Mouse (Mus musculus): ENCODE results near the gene Lama5. TPM values are rescaled to one million over a fixed set of nuclear protein-coding genes. Genes with fewer than 3 reads are reported as not detected.
"Not testable (repeated sequence)": the region's sequence is repeated elsewhere in the genome, so short reads cannot be mapped to it uniquely, and the experiment has no call there.

Gene Lama5
- polyA plus RNA-seq, 1 experiment from 2014 or later, result 3.5 TPM

DNA sequence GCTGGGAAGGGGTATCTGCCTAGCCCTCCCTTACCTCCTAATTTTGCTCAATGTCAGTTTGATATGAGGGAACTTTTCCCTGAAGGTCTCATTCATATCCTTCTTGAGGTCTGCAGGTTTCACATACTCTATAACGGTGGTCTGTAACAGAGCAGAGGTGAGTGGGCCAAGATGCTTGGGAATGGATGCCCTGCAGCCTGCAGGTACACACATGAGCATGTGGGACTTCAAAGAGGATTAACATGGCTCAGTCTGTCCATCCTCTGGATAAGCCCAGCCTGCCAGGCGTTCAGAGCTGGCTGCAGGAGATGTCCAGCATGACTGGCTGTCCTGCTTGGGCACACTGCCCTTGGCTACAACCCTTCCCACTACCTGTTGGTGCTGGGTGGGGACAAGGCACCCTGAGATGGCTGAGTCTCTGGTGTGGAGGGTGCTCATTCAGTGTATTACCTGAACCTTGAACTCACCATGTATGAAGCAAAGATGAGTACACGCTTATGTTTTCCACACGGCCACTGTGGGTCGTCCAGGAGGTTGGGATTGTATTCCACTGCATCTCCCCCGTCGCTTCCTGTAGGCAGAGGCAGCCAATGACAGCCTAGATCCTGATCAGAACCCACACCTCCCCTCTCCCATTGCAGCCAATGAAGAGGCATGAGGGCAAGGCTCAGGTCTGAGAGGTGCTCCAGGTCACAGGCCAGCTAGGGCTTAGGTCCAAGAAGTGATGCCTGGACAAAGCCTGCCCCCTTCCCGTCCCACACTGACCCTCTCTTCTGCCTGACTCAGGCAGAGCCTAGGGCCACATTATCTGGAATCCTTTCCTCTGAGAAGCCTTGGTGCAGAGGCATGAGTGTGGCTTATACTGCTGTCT, 35.2 kb upstream of the Lama5 start:
- Histone ChIP-seq H3K4me1 (replicated peaks) (peaks cover 19% of the 10 kb centered on the region), H3K27ac (replicated peaks) (no peak overlapping the region), H3K27me3 (no peaks in the 10 kb centered on the region), H3K9me3 (no peaks in the 10 kb centered on the region), H3K4me3 (no peak overlapping the region), H3K36me3 (peaks cover 42% of the 10 kb centered on the region), H3K4me2 (no peak overlapping the region), H3K9ac (no peak overlapping the region)
- ATAC-seq (ENCODE audit: low FRiP score, low read depth), result no peak
- WGBS, result 68% methylated on average over 8 of the region's 8 CpGs

DNA sequence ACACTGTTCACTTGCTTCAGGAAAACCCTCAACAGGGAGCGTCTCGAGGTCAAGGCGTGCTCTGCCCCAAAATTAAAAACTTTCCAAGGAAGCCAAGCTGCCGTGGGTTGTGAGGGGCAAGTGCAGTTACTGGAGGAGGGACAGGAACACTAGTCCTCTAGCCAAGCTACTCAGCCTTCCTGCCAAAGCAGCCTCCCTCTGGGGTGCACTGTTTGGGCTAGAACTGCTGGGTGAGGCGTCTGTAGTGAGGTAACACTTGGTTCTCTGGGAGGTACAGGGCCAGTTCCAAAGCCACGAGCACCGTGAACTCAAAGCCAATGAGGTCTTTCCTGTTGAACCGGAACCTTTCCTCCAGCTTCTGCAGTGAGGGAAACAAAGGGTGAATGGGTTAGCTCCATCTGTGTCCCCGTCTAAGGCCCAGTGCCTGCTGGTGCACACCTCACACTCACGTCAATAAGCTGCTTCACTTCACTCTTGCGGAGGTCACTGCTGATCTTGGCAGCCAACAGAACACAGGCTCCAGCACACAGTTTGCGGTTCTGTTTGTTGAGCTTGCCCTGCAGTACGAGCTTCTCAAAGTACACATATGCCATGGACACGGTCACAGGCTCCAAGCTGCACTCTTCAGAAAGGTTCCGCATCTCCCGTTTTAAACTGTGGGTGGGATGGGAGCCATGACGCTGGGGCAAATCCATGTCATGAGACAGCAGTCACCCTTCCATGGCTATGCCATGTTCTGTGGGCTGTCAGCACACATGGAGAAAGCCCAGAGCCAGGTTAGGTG, 34.4 kb upstream of the Lama5 start:
- H3K9ac ChIP-seq; H3K27me3 ChIP-seq; H3K4me3 ChIP-seq; H3K27ac ChIP-seq (replicated peaks); H3K9me3 ChIP-seq; ATAC-seq (ENCODE audit: low FRiP score, low read depth); H3K4me2 ChIP-seq: not testable (repeated sequence)
- Histone ChIP-seq H3K36me3 (peaks cover 42% of the 10 kb centered on the region), H3K4me1 (replicated peaks) (peaks cover 23% of the 10 kb centered on the region)
- WGBS, result 73% methylated on average over 17 of the region's 17 CpGs

DNA sequence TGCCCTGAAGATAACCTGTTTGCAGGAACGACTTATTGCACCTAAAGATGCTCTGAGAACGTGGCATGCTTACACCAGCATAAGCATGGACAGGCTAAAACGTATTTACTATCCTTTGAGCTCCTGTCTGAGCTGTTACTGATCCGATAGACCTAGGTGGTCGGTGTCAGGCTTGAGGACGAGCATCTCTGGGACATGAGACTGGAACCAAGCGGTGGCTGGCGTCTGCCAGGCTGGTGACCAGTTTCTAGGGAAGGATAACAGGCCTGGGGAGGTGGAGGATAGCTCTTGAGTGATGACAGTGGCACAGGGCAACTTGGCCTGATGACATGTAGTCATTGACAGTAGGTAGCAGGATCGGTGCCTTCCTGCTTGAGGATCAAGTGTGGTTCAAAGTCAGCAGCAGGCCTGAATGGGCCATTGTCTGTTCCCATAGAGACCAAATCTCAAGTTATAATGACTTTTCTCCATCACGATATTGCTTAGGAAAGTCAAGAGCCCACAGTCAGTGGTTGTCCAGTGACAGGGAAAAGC, 33.4 kb upstream of the Lama5 start:
- not testable (repeated sequence) for ATAC-seq (ENCODE audit: low FRiP score, low read depth); H3K27me3 ChIP-seq; H3K9me3 ChIP-seq; H3K4me3 ChIP-seq; H3K4me2 ChIP-seq; H3K9ac ChIP-seq; H3K27ac ChIP-seq (replicated peaks)
- Histone ChIP-seq H3K4me1 (replicated peaks) (peaks cover 23% of the 10 kb centered on the region), H3K36me3 (peaks cover 40% of the 10 kb centered on the region)
- WGBS, result 78% methylated on average over 10 of the region's 10 CpGs

DNA sequence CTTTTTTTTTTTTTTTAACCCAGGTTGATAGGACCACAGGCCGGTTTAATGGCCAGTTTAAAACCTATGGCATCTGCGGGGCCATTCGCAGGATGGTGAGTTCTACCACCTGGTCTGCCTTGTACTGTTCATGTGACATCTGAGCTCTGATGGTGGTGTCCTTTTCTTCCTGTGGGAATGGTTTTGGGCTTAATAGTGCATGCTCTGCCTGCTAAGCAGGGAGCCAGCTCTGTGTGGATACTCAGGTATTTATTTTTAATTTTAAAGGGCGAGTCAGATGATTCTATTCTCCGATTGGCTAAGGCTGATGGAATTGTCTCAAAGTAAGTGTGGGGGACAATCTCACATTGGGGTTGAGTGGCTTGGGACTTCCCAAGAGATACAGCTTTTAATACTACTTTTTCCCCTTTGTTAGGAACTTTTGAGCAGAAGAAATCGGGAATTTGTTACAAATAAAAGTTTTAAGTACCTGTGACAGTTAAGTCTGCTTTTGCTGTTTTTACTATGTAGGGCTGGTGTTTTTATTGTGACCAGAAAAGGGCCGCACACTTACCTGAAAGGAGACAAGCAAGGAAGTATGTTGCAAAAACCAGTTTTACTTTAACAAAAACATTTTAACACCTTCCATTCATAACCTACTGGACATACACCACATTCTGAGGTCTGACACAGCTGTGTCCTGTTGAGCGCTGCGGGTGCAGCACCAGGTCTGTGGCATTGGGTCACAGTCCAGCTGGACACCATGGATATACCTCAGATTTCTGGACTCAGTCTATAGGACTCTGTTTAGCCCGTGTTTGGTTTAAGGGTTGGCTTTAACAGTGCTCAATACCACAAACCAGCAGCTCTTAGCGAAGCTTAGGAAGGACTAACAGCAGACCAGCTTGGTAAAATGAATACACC, 32.6 kb upstream of the Lama5 start:
- Histone ChIP-seq H3K4me3 (peak overlapping the region; percentile 60), H3K9ac (peak overlapping the region; percentile 68), H3K36me3 (peaks cover 40% of the 10 kb centered on the region), H3K27ac (replicated peaks) (peak overlapping the region; percentile 90), H3K4me2 (peak overlapping the region; percentile 72), H3K27me3 (no peaks in the 10 kb centered on the region), H3K4me1 (replicated peaks) (peaks cover 23% of the 10 kb centered on the region), H3K9me3 (no peaks in the 10 kb centered on the region)
- no peak for ATAC-seq (ENCODE audit: low FRiP score, low read depth)
- 59% methylated on average over 11 of the region's 11 CpGs for WGBS

DNA sequence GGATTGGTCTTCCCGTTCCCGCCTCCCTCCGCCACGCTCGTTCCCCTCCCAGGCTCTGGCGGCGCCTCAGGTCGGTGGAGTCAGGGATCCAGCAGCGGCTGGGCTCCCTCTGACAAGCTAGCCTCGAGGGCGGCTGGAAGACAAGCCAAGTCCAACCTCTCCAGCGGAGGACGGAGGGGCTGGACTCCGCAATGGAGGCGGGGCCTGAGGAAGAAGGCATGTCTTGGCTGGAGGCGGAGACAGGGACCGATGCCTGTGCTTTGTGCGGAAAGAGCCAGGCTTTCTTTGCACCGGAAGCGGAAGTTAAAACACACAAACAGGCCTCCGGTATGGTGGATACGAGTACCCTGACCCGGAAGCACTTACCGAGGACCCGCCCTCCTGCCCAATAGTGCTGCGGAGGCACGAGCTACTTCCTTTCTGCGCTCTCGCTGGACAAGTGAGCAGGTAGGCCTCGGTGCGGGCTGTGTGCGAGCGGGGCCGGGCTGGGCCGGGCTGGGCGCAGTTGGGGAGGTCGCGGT, 31.4 kb upstream of the Lama5 start, which contains the start of gene Rps21:
Gene Rps21, plus strand, starts transcription at position 377 of the 521 bp plus-strand sequence.
- Histone ChIP-seq H3K4me2 (peak within 1 kb of the TSS; percentile 72), H3K4me3 (peak within 1 kb of the TSS; percentile 60), H3K27me3 (no peaks in the 10 kb centered on the region), H3K36me3 (peaks cover 30% of the 10 kb centered on the region; the same call in 1 of the 2 replicates), H3K4me1 (replicated peaks) (peaks cover 23% of the 10 kb centered on the region), H3K9ac (peak within 1 kb of the TSS; percentile 68), H3K27ac (replicated peaks) (peak within 1 kb of the TSS; percentile 90), H3K9me3 (no peaks in the 10 kb centered on the region)
- WGBS, result 0% methylated on average over 38 of the region's 38 CpGs
- peak; percentile 97 for ATAC-seq (ENCODE audit: low FRiP score, low read depth)

DNA sequence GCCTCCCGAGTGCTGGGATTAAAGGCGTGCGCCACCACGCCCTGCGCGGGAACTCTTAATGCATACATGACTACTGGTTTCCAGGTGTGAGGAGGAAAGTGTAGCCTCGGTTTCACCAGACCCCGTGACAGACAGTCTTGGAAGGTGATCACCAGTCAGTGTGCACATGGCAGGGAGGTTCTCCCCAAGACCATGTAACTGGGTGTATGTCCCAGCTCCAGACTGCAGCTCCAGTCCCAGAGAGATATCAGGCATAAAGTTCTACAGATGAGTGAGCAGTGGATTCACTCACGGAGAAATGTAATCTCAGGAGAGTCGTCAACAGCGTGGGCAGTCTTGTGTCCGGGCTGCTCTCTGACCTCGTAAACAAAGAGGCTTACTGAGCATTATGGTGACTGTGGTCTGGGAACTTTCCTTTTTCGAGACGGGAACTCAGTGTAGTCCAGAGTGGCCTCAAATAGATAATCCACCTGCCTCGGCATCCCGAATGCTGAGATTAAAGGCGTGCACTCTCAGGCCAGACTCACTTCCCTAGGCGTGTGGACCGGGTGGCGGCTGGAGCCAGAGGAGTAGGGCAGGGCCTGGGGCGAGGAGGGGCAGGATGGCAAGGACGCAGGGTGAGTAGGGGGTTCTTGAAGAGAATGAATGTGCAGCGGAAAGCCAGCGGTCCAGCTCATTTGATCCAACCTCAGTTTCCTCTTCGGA, 30.8 kb upstream of the Lama5 start:
- Histone ChIP-seq H3K9me3 (no peaks in the 10 kb centered on the region), H3K36me3 (peaks cover 24% of the 10 kb centered on the region; the same call in 1 of the 2 replicates), H3K4me3 (peak overlapping the region; percentile 60), H3K9ac (peak overlapping the region; percentile 66), H3K27me3 (no peaks in the 10 kb centered on the region), H3K4me2 (peak overlapping the region; percentile 69), H3K4me1 (replicated peaks) (peaks cover 24% of the 10 kb centered on the region), H3K27ac (replicated peaks) (peak overlapping the region; percentile 90)
- WGBS, result 27% methylated on average over 26 of the region's 26 CpGs
- peak; percentile 58 for ATAC-seq (ENCODE audit: low FRiP score, low read depth)

DNA sequence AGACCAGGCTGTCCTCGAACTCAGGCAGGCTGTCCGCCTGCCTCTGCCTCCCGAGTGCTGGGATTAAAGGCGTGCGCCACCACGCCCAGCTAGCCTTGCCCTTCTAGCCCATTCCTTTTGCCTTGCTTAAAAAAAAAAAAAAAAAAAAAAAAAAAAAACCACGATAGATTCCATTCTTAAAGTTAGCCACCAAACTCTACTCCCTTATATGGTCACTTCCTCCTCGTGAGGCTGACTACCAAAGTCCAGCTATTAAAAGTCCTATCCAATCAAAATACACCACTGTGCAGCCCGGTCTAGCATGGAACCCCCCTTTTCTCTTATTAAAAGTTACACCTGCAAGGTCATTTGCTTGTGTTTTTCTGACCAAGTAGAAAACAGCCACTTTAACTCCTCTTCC, 30.0 kb upstream of the Lama5 start:
- Histone ChIP-seq H3K36me3 (peaks cover 17% of the 10 kb centered on the region; the same call in 1 of the 2 replicates), H3K4me2 (peak overlapping the region; percentile 69), H3K9me3 (no peaks in the 10 kb centered on the region), H3K27ac (replicated peaks) (no peak overlapping the region), H3K9ac (no peak overlapping the region), H3K27me3 (no peaks in the 10 kb centered on the region), H3K4me3 (no peak overlapping the region), H3K4me1 (replicated peaks) (peaks cover 30% of the 10 kb centered on the region)
- ATAC-seq (ENCODE audit: low FRiP score, low read depth), result no peak
- WGBS, result 94% methylated on average over 9 of the region's 9 CpGs

DNA sequence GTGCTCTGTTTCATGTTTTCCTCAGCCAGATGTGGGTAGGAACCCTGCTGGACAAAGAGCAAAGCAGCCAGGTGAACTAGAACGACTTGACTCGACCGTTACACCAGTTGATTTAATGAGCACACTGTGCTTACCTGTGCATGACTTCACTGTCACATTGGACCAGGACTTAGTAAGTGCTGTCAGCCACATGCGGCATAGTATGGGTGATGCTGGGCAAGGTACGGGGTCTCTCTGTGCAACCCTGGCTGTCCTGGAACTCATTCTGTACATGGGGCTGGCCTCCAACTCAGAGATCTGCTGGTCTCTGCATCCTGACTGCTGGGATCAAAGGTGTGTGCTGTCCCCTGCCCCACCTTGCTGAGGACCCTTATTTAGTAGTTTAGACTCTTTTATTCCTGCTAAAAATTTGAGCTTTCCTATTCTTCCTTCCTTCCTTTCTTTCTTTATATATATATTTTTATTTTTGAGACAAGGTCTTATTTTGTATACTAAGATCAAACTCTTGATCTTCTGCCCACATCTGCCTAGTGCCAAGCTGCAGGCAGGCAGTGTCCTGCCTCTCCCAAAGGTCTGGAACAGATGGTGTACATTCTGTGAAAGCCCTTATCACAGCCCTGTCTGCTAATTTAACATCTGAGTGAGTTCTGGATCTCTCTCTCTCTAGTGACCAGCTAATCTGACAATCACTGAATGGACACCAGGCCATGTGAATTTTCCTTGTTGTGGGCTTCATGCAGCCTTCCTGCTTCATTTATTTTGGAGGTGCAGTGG, 29.0 kb upstream of the Lama5 start:
- Histone ChIP-seq H3K4me2 (no peak overlapping the region), H3K4me3 (no peak overlapping the region), H3K9me3 (no peaks in the 10 kb centered on the region), H3K36me3 (peaks cover 11% of the 10 kb centered on the region; the same call in 1 of the 2 replicates), H3K27me3 (no peaks in the 10 kb centered on the region), H3K27ac (replicated peaks) (no peak overlapping the region), H3K4me1 (replicated peaks) (peaks cover 30% of the 10 kb centered on the region), H3K9ac (no peak overlapping the region)
- 91% methylated on average over 5 of the region's 5 CpGs for WGBS
- ATAC-seq (ENCODE audit: low FRiP score, low read depth), result no peak

DNA sequence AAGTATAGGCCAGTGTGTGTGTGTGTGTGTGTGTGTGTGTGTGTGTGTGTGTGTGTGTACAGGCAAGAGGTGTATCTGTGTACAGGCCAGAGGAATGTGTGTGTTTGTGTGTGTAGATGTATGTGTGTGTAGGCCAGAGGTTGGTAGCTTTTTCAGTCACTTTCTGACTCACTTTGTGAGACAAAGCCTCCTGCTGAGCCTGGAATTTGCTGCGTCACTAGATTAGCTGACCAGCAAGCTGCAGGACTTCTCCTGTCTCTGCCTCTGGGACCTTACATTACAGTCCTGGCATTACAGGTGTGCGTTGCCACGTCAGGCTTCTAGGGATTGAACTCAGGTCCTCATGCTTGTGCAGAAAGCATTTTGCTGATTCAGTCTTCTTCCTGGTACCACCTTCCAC, 26.2 kb upstream of the Lama5 start:
- peak; percentile 16; the same call in 1 of the 2 replicates for ATAC-seq (ENCODE audit: low FRiP score, low read depth)
- H3K27me3 ChIP-seq, result no peaks in the 10 kb centered on the region
- H3K9ac ChIP-seq, result no peak overlapping the region
- H3K27ac ChIP-seq (replicated peaks), result no peak overlapping the region
- H3K9me3 ChIP-seq, result no peaks in the 10 kb centered on the region
- H3K36me3 ChIP-seq, result no peaks in the 10 kb centered on the region
- H3K4me1 ChIP-seq (replicated peaks), result peaks cover 18% of the 10 kb centered on the region
- WGBS, result 34% methylated on average over 3 of the region's 3 CpGs
- no peak overlapping the region for H3K4me2 ChIP-seq
- no peak overlapping the region for H3K4me3 ChIP-seq

DNA sequence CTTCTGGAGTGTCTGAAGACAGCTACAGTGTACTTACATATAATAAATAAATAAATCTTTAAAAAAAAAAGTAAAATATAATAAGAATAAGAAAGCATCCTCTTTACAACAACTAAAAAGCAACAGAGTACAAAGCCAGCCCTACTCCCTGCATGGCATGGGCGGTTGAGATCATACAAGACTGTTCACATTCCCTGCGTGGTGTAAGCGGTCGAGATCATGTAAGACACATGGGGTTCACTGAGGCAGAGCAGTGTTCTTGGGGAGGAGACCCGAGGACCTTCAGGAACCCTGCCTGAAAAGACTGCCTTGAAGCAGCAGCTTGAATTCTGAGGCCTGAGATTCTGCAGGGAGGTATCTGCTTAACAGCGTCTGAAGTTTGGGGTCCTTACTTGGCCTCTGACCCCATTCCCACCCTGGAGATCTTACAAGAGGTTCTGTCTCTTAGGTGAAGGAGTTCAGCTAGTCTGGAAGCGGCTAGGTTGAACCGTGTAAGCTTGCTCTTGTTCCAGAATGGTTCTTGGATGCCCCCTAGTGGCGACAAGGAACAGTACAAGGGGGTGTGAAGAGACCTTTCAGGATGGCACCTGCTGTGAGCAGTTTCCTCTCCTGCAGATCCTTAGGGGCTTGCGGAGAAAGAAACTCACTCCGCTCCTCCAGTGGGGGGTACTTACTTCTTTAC, 25.4 kb upstream of the Lama5 start:
- no peak overlapping the region for H3K27ac ChIP-seq (replicated peaks)
- H3K4me2 ChIP-seq, result no peak overlapping the region
- peak; percentile 83 for ATAC-seq (ENCODE audit: low FRiP score, low read depth)
- H3K9ac ChIP-seq, result no peak overlapping the region
- no peak overlapping the region for H3K4me3 ChIP-seq
- H3K27me3 ChIP-seq, result no peaks in the 10 kb centered on the region
- no peaks in the 10 kb centered on the region for H3K36me3 ChIP-seq
- H3K9me3 ChIP-seq, result no peaks in the 10 kb centered on the region
- WGBS, result 26% methylated on average over 11 of the region's 11 CpGs
- H3K4me1 ChIP-seq (replicated peaks), result peaks cover 13% of the 10 kb centered on the region
